Mouse (Mus musculus) left cerebral cortex, adult 18-20 months (tissue): Measurements from ENCODE around the gene Tceal6. TPM values are rescaled to one million over a fixed set of nuclear protein-coding genes. Genes with fewer than 3 reads are reported as not detected.
"Not testable (repeated sequence)": the region's sequence is repeated elsewhere in the genome, so short reads cannot be mapped to it uniquely, and the experiment has no call there.

Experiments
- DNase-seq, 2 experiments: peaks; one replicate each; pipeline ENCODE4 v3.0.0; 2021 to 2022; ENCODE audit warnings: low spot score in 2 of 2, mixed read lengths in 1 of 2
- long read RNA-seq, 2 experiments: library from polyadenylated mRNA; stranded (forward); transcript quantifications; one replicate each; pipeline ENCODE4 v2.0.0; 2021
- total RNA-seq, 2 experiments: library from RNA; stranded (reverse); gene quantifications; 2 replicates each; pipeline ENCODE4 v1.2.3; 2021

Tceal6 gene
- total RNA-seq: 100 to 1,000 TPM; 102 to 126 TPM
- long read RNA-seq, experiment 1, transcript Tceal6-201 (3 exons, 1,114 nt): major isoform, 77 of 83 reads
- long read RNA-seq, experiment 1, partial matches to known transcripts: 3 of 83 reads
- long read RNA-seq, experiment 1, other reads (novel, unspliced or antisense): 3 of 83 reads
- long read RNA-seq, experiment 2, transcript Tceal6-201 (3 exons, 1,114 nt): major isoform, 68 of 84 reads
- long read RNA-seq, experiment 2, partial matches to known transcripts: 7 of 84 reads
- long read RNA-seq, experiment 2, other reads (novel, unspliced or antisense): 9 of 84 reads

DNA sequence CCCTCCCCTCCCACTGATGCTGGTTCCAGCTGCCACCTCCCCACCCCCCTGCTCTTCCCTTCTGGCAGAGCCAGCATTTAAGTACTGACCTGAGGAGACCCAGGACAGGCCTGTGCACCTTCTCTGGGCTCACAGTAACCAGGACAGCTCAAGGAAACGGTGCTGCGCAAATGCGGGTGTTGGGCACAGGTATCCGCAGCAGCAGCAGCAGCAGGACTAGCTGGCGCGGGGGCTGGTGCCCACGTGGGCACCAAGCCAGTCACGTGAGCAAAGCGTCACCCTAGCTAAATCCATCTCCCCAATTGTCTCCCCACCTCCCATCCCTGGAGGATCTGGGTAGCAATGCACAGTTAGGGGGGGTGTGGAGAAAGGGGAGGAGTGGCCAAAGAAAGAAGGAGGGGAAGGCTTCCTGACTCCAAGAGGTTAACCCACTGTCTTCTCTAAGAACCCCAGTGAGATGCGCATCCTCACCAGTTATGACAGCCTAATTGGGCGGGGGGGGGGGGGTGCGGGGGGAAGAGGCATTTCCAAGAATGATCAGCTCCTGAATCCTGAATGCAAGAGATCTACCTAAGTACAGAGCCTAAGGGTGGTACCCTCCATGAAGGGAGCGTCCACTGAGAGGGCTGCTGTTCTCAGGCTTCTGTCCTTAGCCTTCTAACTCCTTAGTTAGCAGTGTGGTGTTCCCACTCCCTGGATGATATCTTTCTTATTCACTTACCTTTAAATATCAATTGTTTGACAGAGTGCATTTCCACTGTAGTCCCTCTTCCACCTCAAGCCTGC, at the start of gene Tceal6:
Gene Tceal6 (minus strand): TSS at position 252 of the 786 bp plus-strand sequence.
- peak; percentile 26 to 43 for DNase-seq

DNA sequence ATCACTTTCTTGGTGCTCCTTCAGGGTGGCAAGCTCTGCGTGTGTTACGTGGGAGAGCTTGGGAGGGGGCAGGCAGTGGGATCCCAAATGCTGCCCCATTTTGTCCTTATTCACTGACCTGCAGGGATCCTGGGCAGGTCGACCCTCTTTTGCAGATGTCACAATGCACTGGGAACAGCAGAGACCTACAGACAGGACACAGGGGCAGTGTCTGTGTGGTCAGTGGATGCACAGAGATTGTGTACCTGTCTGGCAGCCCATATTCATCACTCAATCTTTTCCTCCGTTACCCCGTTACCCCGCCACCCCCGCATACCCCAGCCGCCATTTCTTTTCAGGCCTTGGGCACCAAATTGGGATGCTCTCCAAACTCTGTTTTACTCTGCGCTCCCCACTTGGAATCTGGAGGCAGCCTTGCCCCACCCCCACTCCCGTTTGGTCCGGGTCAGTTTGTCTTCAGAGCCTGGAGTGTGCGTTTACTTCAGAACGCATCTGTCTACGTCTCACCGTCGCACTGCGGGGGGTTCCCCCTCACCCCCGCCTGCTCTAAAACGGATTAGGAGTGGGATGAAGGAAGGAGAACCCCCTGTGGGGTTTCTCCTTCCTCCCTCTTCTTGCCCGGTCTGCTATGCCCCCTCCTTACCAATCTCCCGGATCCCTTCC, 583 bp downstream of the Tceal6 start:
- DNase-seq: peak; percentile 7 to 9

DNA sequence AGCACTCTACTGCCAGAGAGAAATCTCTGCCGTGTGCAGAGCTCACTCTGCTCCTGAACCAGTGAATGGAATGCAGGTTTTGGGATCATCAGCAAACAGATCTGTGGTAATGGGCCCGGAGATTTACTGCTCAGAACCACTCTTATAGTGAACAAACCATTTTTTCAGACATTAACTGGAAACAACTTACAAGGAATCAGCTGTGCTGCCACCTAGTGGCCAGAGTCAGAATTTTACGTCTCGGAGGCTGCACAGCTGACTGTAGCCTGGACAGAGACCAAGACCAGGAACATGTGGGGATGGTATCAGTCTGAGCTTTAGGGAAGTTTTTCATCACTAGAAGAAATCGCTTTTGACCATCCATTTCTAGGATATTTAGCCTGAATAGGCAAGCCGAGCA, 20.6 kb downstream of the Tceal6 start:
- DNase-seq: not testable (repeated sequence)

DNA sequence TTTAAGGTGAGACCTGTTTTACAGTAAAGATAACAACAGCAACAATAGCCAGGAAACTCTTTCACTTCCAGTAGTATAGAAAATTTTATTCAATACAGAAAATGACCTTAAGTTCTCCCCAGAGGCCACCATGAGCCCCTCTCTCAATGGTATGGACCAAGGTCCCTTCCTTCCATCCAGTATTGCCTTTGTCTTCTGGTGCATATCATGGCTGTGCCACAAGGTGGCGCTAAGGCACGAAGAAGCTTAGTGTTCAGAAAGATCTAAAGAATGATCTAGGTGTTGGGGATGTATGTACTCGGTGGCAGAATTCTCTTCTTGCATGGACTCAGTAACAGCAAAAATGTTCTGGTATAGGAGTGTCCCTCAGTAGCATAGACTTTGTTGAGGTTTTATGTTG, 21.8 kb downstream of the Tceal6 start:
- not testable (repeated sequence) for DNase-seq

DNA sequence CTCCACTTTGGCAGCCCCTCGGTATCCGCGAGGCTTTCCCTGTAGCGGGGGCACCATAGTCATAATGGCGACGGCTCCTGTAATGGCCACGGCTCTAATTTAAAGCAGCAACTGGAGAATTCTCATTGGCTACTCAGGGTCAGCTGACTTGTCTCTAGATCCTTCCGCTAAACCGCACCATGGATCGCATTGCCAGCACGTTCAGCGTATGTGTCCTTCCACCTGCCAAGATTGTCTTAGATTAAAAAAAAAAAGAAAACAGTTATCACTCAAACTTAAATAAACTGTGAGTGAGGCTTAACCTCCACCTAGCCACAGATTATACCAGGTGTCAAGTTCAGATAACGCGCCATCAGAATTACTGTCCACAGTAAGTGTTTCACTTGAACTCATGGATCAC, 33.0 kb downstream of the Tceal6 start, which contains the start of gene Gm15023:
Gene Gm15023 (minus strand): TSS at position 101 of the 400 bp plus-strand sequence.
- DNase-seq: not testable (repeated sequence)

Other genes with a start within 250 kb of the Tceal6 start
- gene Nxf2, start 245.9 kb downstream of the Tceal6 start, total RNA-seq: not detected
- 10 to 100 TPM; 10.3 to 12.5 TPM for gene Zmat1, start 201.5 kb downstream of the Tceal6 start, total RNA-seq
- gene Gm15023, start 33.1 kb downstream of the Tceal6 start, total RNA-seq: not detected
- not detected for gene Pramel3, start 91.6 kb upstream of the Tceal6 start, total RNA-seq
- not detected for gene Gm5128, start 162.6 kb upstream of the Tceal6 start, total RNA-seq
- gene Gm7903, start 223.1 kb upstream of the Tceal6 start, total RNA-seq: under 1 TPM in 1 of 2 experiments, not detected in 1; 0.09 TPM